Mouse (Mus musculus): ENCODE results near the gene Ppm1h. TPM values are rescaled to one million over a fixed set of nuclear protein-coding genes. Genes with fewer than 3 reads are reported as not detected.

Ppm1h gene
- polyA plus RNA-seq (2015; fragmentation: Nextera tagmentation; extraction: Ambion mirVana), result 2.1 and 2.2 TPM in 2 replicates

DNA sequence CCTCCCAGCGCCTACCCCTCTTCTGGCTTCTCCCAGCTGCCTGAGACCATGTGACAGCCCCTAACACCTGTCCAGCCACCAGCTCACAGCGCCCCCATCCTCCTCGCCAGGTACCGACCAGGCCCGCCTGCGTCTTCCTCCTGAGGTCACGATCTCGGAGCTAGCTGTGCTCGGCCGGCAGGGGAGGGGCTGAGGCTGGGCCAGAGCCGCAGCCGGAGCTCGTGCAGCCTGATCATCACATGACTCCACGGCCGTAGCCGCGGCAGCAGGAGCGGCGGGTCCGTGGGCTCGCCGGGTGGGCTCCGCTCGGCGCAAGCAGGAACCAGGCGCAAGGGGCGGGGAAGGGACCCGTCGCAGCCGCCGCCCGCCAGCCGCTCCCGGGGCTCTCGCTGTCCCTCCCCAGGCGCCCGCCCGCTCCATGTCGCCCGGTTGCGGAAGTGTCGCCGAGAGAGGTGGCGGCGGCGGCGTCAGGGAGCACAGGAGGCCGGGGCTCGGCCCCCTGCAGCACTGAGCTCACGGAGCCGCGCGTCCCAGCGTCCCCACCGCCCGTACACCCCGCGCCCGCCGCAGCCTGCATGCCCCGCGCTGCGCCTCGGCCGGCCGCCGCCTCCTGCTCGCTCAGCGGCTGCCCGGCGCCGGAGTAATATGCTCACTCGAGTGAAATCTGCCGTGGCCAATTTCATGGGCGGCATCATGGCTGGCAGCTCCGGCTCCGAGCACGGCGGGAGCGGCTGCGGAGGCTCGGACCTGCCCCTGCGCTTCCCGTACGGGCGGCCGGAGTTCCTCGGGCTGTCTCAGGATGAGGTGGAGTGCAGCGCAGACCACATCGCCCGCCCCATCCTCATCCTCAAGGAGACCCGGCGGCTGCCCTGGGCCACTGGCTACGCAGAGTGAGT, at the start of gene Ppm1h:
Gene Ppm1h (plus strand): TSS at position 222 of the 896 bp plus-strand sequence.

MicroRNA genes within 50 kb of the gene (microRNA counts, 519-probe panel; counts per million panel counts)
- 7,237 counts per million, percentile 97 among the panel's probes with 10 or more counts for microRNA mmu-let-7i

Small RNAs within 50 kb of the gene (microRNA-seq; reads per million reads assigned to microRNA genes)
- gene Mir6412 (0 reads per million in 2 experiments), gene Mir8104 (0 reads per million in 2 experiments), gene Mirlet7i (33,108 to 48,787 reads per million in 2 experiments)

Other genes starting within 250 kb of the Ppm1h start
- 4.2 and 5.1 TPM in 2 replicates for gene Avpr1a, start 230.3 kb upstream of the Ppm1h start, polyA plus RNA-seq (2015; fragmentation: Nextera tagmentation; extraction: Ambion mirVana)